Mouse (Mus musculus) spleen, adult 10 weeks (tissue): ENCODE data around the gene Aig1. TPM values are rescaled to one million over a fixed set of nuclear protein-coding genes. Genes with fewer than 3 reads are reported as not detected.

ENCODE experiments used
- polyA plus RNA-seq: library from polyadenylated mRNA; stranded (reverse); fragments of 350-450 nt; fragmentation: Illumina TruSeq; extraction: RNeasy Lipid Tissue Mini Kit (QIAGEN cat#74804); gene quantifications from one replicate; pipeline ENCODE4 v1.2.3, GENCODE M21; 2015; ENCODE audit warnings: low replicate concordance; ENCODE audit not compliant: insufficient read depth

Gene Aig1
- polyA plus RNA-seq: 14.5 TPM

DNA sequence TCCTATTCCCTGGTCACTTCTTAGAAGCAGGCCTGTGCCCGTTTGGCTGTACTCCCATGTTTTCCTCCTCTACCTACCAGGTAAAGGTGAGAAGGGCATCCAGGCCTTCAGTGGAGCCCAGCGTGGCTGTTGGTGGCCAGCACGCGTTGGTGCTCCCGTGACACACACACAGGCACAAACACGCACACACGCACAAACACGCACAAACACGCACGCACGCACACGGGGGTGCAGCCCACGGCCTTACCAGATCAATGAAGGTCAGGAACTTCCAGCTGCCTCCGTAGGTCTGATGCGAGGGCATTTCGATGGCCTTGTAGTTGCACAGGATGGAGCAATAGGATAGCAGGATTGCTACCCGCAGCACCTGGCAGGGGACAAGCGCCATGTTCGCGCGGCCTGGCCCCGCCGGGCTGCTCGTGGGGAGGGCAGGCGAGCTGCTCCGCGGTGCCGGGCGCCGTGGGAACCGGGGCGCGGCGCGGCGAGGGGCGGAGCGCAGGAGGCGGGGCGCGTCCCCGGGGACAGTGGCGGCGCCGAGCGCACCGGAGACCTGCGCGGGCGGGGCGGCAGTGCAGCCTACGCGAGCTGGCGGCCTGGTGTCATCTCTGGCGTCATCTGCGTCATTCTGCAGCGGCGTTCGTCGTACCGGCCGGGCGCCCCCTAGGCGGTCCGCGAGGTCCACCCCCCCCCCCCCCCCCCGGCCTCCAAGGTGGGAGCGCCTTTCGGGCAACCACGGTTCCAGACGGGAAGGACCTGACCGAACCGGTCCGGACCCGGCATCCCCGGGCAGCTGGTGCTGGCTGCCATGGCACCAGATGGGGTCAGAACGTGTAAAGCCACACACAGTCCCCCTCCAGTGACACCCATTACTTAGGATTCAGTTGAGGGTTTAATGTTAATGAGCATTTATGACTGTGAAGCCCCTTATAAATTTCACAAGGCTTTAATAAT is at the start of gene Aig1:
Aig1 (minus strand) TSS at position 610 of the 951 bp plus-strand sequence.

Other genes with a start within 250 kb of the Aig1 start
- 36.9 TPM for gene Hivep2, start 97.1 kb upstream of the Aig1 start, polyA plus RNA-seq